Mouse (Mus musculus) cerebellum, adult 2 months (tissue): ENCODE data around the gene Vegfa. TPM values are rescaled to one million over a fixed set of nuclear protein-coding genes. Genes with fewer than 3 reads are reported as not detected.

Source experiments
- DNase-seq, 2 experiments: peaks; one replicate each; pipeline ENCODE4 v3.0.0; 2021
- H3K27ac ChIP-seq: fragments of 200-500 bp; 2 replicates; pipeline ENCODE4 v1.5.1; 2012; ENCODE audit warnings: low read length, control low read depth, inconsistent platforms; ENCODE audit not compliant: insufficient read depth
- H3K27me3 ChIP-seq: fragments of 200-500 bp; 2 replicates; pipeline ENCODE4 v1.6.1; 2012; ENCODE audit warnings: inconsistent platforms, mild to moderate bottlenecking, low read length, moderate library complexity; ENCODE audit not compliant: control insufficient read depth, insufficient read depth
- H3K4me1 ChIP-seq: fragments of 200-500 bp; 2 replicates; pipeline ENCODE4 v1.6.1; 2011; ENCODE audit warnings: low read length; ENCODE audit not compliant: control insufficient read depth, insufficient read depth
- H3K4me3 ChIP-seq: fragments of 200-500 bp; replicated peaks from 2 replicates; pipeline ENCODE3; 2011; ENCODE audit warnings: mild to moderate bottlenecking, low read depth, low read length, control low read depth; ENCODE audit not compliant: insufficient read depth
- CTCF ChIP-seq: fragments of 200-500 bp; IDR thresholded peaks from 2 replicates; pipeline ENCODE4 v1.5.1; 2011; ENCODE audit warnings: low read depth, mild to moderate bottlenecking, control low read depth, low read length, moderate library complexity, borderline replicate concordance; ENCODE audit not compliant: insufficient read depth
- POLR2A ChIP-seq: fragments of 200-500 bp; IDR thresholded peaks from 2 replicates; pipeline ENCODE4 v1.6.1; 2011; ENCODE audit warnings: low read length, control low read depth, borderline replicate concordance; ENCODE audit not compliant: insufficient read depth
- whole genome bisulfite sequencing: fragments of 180-500 bp; shearing (Covaris S2); methylation state at CpG from one replicate; pipeline ENCODE4 v1.1.7; 2018; 5-methylcytosine and 5-hydroxymethylcytosine counted together
- polyA plus RNA-seq: library from polyadenylated mRNA; depleted of rRNA; stranded (reverse); fragments of >200 nt; gene quantifications from 2 replicates; pipeline ENCODE4 v1.2.3, GENCODE M21; 2012; rRNA removed

Vegfa gene
- polyA plus RNA-seq, 1 experiment, result 195 TPM

GRCm38 (mm10) chr17:45968341-45968740 lies 63.8 kb downstream of the Vegfa start:
- no peaks in the 10 kb centered on the region; the same call in 1 of the 2 replicates for H3K27me3 ChIP-seq
- TF ChIP-seq CTCF (no peak), POLR2A (no peak)
- no peak overlapping the region for H3K4me3 ChIP-seq
- no peak for DNase-seq
- H3K4me1 ChIP-seq, result no peaks in the 10 kb centered on the region
- 80% methylated on average over 11 of the region's 11 CpGs for WGBS
- H3K27ac ChIP-seq, result no peak overlapping the region

Other genes starting within 250 kb of the Vegfa start
- 131 and 134 TPM in 2 replicates for gene Mrps18a, start 78.6 kb upstream of the Vegfa start, polyA plus RNA-seq
- 10.5 and 11.9 TPM in 2 replicates for gene Rsph9, start 111.8 kb upstream of the Vegfa start, polyA plus RNA-seq
- 17.4 TPM in 2 replicates for gene Mad2l1bp, start 121.2 kb upstream of the Vegfa start, polyA plus RNA-seq
- gene Gtpbp2, start 128.7 kb upstream of the Vegfa start, polyA plus RNA-seq, result 194 and 205 TPM in 2 replicates
- gene Polh, start 170.3 kb upstream of the Vegfa start, polyA plus RNA-seq, result 5.8 and 6.7 TPM in 2 replicates
- 39.1 and 40.7 TPM in 2 replicates for gene Xpo5, start 170.4 kb upstream of the Vegfa start, polyA plus RNA-seq
- gene Polr1c, start 215.7 kb upstream of the Vegfa start, polyA plus RNA-seq, result 62.5 and 65.2 TPM in 2 replicates
- gene Yipf3, start 215.7 kb upstream of the Vegfa start, polyA plus RNA-seq, result 111 and 117 TPM in 2 replicates
- gene Lrrc73, start 221.2 kb upstream of the Vegfa start, polyA plus RNA-seq, result 26.8 and 28.1 TPM in 2 replicates